Mouse (Mus musculus) heart, postnatal 0 days (tissue): ENCODE results near the gene P2rx1.

Experiments used
- CTCF ChIP-seq: IDR thresholded peaks from 2 replicates; pipeline ENCODE4 v1.5.1; 2016; ENCODE audit warnings: antibody characterized with exemption, control low read depth, low read depth
- EP300 ChIP-seq: IDR thresholded peaks from 2 replicates; pipeline ENCODE4 v1.6.1; 2016; ENCODE audit warnings: antibody characterized with exemption, low read depth

DNA sequence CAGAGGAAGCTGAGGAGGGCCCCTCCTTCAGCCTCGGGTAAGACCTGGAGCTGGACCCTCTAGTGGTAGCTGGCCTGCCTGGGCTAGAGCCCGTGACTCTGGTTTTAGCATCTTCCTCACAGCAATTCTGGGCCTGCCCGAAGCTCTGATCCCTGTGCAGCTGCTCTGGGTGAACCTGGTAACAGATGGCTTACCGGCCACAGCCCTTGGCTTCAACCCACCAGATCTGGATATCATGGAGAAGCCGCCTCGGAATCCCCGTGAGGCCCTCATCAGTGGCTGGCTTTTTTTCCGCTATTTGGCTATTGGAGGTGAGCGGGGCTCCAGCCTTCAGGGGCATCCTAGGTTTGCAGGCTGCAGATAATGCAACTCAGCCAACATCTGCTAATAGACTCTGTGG, 16.4 kb upstream of the P2rx1 start:
- TF ChIP-seq CTCF (no peak), EP300 (no peak)
